Mouse (Mus musculus): Measurements from ENCODE around the gene Duox1.
"Not testable (repeated sequence)": the region's sequence is repeated elsewhere in the genome, so short reads cannot be mapped to it uniquely, and the experiment has no call there.

DNA sequence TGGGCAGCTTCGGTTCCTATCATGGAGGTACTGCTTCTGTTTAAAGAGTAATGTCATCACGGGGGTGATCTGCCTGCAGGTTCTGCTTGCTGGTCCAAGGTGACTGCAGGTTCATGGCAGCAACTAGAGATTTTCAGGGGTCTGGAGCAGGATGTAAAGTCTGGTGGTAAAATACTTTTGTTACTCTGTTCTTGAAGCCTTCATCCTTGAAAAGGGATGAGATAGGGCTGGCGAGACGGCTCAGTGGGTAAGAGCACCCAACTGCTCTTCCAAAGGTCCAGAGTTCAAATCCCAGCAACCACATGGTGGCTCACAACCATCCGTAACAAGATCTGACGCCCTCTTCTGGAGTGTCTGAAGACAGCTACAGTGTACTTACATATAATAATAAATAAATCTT is 14.8 kb downstream of the Duox1 start:
- TF ChIP-seq POLR2A, CTCF (IDR thresholded peaks at IDR 0.05; ENCODE audit: extremely low read depth, insufficient read depth, low read length): not testable (repeated sequence)
